Mouse (Mus musculus): ENCODE measurements around the gene Fbxl18. TPM values are rescaled to one million over a fixed set of nuclear protein-coding genes. Genes with fewer than 3 reads are reported as not detected.
A peak's percentile ranks its signal among the peaks of the same experiment; 100 is the strongest.
"Not testable (repeated sequence)": the region's sequence is repeated elsewhere in the genome, so short reads cannot be mapped to it uniquely, and the experiment has no call there.

Gene Fbxl18
- polyA plus RNA-seq, 1 experiment, result 9.5 TPM

GRCm38 (mm10) chr5:142844467-142844866 is 50.8 kb downstream of the Fbxl18 start:
- no peaks in the 10 kb centered on the region for H3K27me3 ChIP-seq (ENCODE audit: control insufficient read depth, insufficient read depth, insufficient read length)
- TF ChIP-seq CTCF (IDR thresholded peaks at IDR 0.05; ENCODE audit: control insufficient read depth, insufficient read depth, insufficient read length) (peak; percentile 17), FOSL1 (IDR thresholded peaks at IDR 0.05; ENCODE audit: insufficient read depth, low read length, poor library complexity, severe bottlenecking) (no peak), MYOD1 (IDR thresholded peaks at IDR 0.05; ENCODE audit: control insufficient read depth, insufficient read length, low read depth) (no peak), USF1 (IDR thresholded peaks at IDR 0.05; ENCODE audit: low read depth) (no peak), MYOG (IDR thresholded peaks at IDR 0.05; ENCODE audit: control insufficient read depth, extremely low read depth, insufficient read length) (no peak), CEBPB (IDR thresholded peaks at IDR 0.05; ENCODE audit: low read depth) (no peak)
- no peak overlapping the region for H3K4me3 ChIP-seq (ENCODE audit: insufficient read depth, poor library complexity, severe bottlenecking)
- no peaks in the 10 kb centered on the region for H3K36me3 ChIP-seq (ENCODE audit: control insufficient read depth, insufficient read depth)
- no peaks in the 10 kb centered on the region for H3K79me3 ChIP-seq (ENCODE audit: low read depth)
- H3ac ChIP-seq (ENCODE audit: control insufficient read depth, insufficient read length, low read depth), result no peak overlapping the region
- H3K79me2 ChIP-seq (ENCODE audit: control insufficient read depth, insufficient read depth), result no peaks in the 10 kb centered on the region

- no peaks in the 10 kb centered on the region for H3K79me3 ChIP-seq (ENCODE audit: low read depth)
- H3K79me2 ChIP-seq (ENCODE audit: control insufficient read depth, insufficient read depth), result no peaks in the 10 kb centered on the region
- no peaks in the 10 kb centered on the region for H3K36me3 ChIP-seq (ENCODE audit: control insufficient read depth, insufficient read depth)
- H3K4me3 ChIP-seq (ENCODE audit: insufficient read depth, poor library complexity, severe bottlenecking), result no peak overlapping the region
- H3K27me3 ChIP-seq (ENCODE audit: control insufficient read depth, insufficient read depth, insufficient read length), result no peaks in the 10 kb centered on the region
- TF ChIP-seq USF1 (IDR thresholded peaks at IDR 0.05; ENCODE audit: low read depth) (no peak), CEBPB (IDR thresholded peaks at IDR 0.05; ENCODE audit: low read depth) (no peak), CTCF (IDR thresholded peaks at IDR 0.05; ENCODE audit: control insufficient read depth, insufficient read depth, insufficient read length) (peak; percentile 9), MYOG (IDR thresholded peaks at IDR 0.05; ENCODE audit: control insufficient read depth, extremely low read depth, insufficient read length) (no peak)
- H3ac ChIP-seq (ENCODE audit: control insufficient read depth, insufficient read length, low read depth), result peak overlapping the region; percentile 3
Observed at GRCm38 (mm10) chr5:142842137-142842642, 53.0 kb downstream of the Fbxl18 start.

GRCm38 (mm10) chr5:142841372-142842136 is 53.7 kb downstream of the Fbxl18 start:
- Histone ChIP-seq H3K79me3 (ENCODE audit: low read depth) (no peaks in the 10 kb centered on the region), H3K36me3 (ENCODE audit: control insufficient read depth, insufficient read depth) (no peaks in the 10 kb centered on the region), H3K4me3 (ENCODE audit: insufficient read depth, poor library complexity, severe bottlenecking) (no peak overlapping the region), H3K79me2 (ENCODE audit: control insufficient read depth, insufficient read depth) (no peaks in the 10 kb centered on the region), H3K27me3 (ENCODE audit: control insufficient read depth, insufficient read depth, insufficient read length) (no peaks in the 10 kb centered on the region), H3ac (ENCODE audit: control insufficient read depth, insufficient read length, low read depth) (no peak overlapping the region)
- no peak for TF ChIP-seq MYOG (IDR thresholded peaks at IDR 0.05; ENCODE audit: control insufficient read depth, extremely low read depth, insufficient read length)
- no peak for TF ChIP-seq MAX (IDR thresholded peaks at IDR 0.05)
- TF ChIP-seq FOSL1 (IDR thresholded peaks at IDR 0.05; ENCODE audit: insufficient read depth, low read length, poor library complexity, severe bottlenecking), result no peak
- TF ChIP-seq MYOD1 (IDR thresholded peaks at IDR 0.05; ENCODE audit: control insufficient read depth, insufficient read length, low read depth), result no peak
- no peak for TF ChIP-seq USF1 (IDR thresholded peaks at IDR 0.05; ENCODE audit: low read depth)
- no peak for TF ChIP-seq CTCF (IDR thresholded peaks at IDR 0.05; ENCODE audit: control insufficient read depth, insufficient read depth, insufficient read length)
- TF ChIP-seq CEBPB (IDR thresholded peaks at IDR 0.05; ENCODE audit: low read depth), result no peak

GRCm38 (mm10) chr5:142837427-142837826 is 57.8 kb downstream of the Fbxl18 start:
- not testable (repeated sequence) for H3K79me3 ChIP-seq (ENCODE audit: low read depth); H3K36me3 ChIP-seq (ENCODE audit: control insufficient read depth, insufficient read depth); H3K27me3 ChIP-seq (ENCODE audit: control insufficient read depth, insufficient read depth, insufficient read length); H3K4me3 ChIP-seq (ENCODE audit: insufficient read depth, poor library complexity, severe bottlenecking); H3ac ChIP-seq (ENCODE audit: control insufficient read depth, insufficient read length, low read depth); H3K79me2 ChIP-seq (ENCODE audit: control insufficient read depth, insufficient read depth)

- Histone ChIP-seq H3K4me3 (ENCODE audit: insufficient read depth, poor library complexity, severe bottlenecking) (no peak overlapping the region), H3ac (ENCODE audit: control insufficient read depth, insufficient read length, low read depth) (no peak overlapping the region), H3K79me3 (ENCODE audit: low read depth) (no peaks in the 10 kb centered on the region), H3K27me3 (ENCODE audit: control insufficient read depth, insufficient read depth, insufficient read length) (no peaks in the 10 kb centered on the region), H3K36me3 (ENCODE audit: control insufficient read depth, insufficient read depth) (no peaks in the 10 kb centered on the region), H3K79me2 (ENCODE audit: control insufficient read depth, insufficient read depth) (no peaks in the 10 kb centered on the region)
- TF ChIP-seq MYOD1 (IDR thresholded peaks at IDR 0.05; ENCODE audit: control insufficient read depth, insufficient read length, low read depth), result no peak
- no peak for TF ChIP-seq CTCF (IDR thresholded peaks at IDR 0.05; ENCODE audit: control insufficient read depth, insufficient read depth, insufficient read length)
- TF ChIP-seq MAX (IDR thresholded peaks at IDR 0.05), result no peak
- no peak for TF ChIP-seq MYOG (IDR thresholded peaks at IDR 0.05; ENCODE audit: control insufficient read depth, extremely low read depth, insufficient read length)
- TF ChIP-seq CEBPB (IDR thresholded peaks at IDR 0.05; ENCODE audit: low read depth), result no peak
- no peak for TF ChIP-seq USF1 (IDR thresholded peaks at IDR 0.05; ENCODE audit: low read depth)
- TF ChIP-seq FOSL1 (IDR thresholded peaks at IDR 0.05; ENCODE audit: insufficient read depth, low read length, poor library complexity, severe bottlenecking), result no peak
Observed at GRCm38 (mm10) chr5:142836891-142837290, 58.3 kb downstream of the Fbxl18 start.

All from C2C12 (cell line).